Mouse (Mus musculus): ENCODE results near the gene Nup107.

The Nup107 gene

GRCm38 (mm10) chr10:117801886-117802285 is 9.4 kb upstream of the Nup107 start:
- DNase-seq (ENCODE audit: low spot score): no peak

GRCm38 (mm10) chr10:117799806-117800205 is 7.3 kb upstream of the Nup107 start:
- no peak for DNase-seq (ENCODE audit: low spot score)

GRCm38 (mm10) chr10:117798436-117799035 is 6.0 kb upstream of the Nup107 start:
- DNase-seq (ENCODE audit: low spot score): no peak

GRCm38 (mm10) chr10:117797684-117798083 is 5.2 kb upstream of the Nup107 start:
- DNase-seq (ENCODE audit: low spot score): no peak

- no peak for DNase-seq (ENCODE audit: low spot score)
Measured at GRCm38 (mm10) chr10:117797106-117797505, 4.6 kb upstream of the Nup107 start.

- no peak for DNase-seq (ENCODE audit: low spot score)
Measured at GRCm38 (mm10) chr10:117796181-117796580, 3.7 kb upstream of the Nup107 start.

GRCm38 (mm10) chr10:117795206-117795605 is 2.7 kb upstream of the Nup107 start:
- DNase-seq (ENCODE audit: low spot score): no peak

GRCm38 (mm10) chr10:117793436-117794030 is 1.0 kb upstream of the Nup107 start:
- DNase-seq (ENCODE audit: low spot score): no peak

GRCm38 (mm10) chr10:117791171-117791470 is 1.4 kb downstream of the Nup107 start:
- no peak for DNase-seq (ENCODE audit: low spot score)

GRCm38 (mm10) chr10:117790421-117791170 is 1.9 kb downstream of the Nup107 start:
- no peak for DNase-seq (ENCODE audit: low spot score)

GRCm38 (mm10) chr10:117790011-117790410 is 2.5 kb downstream of the Nup107 start:
- DNase-seq (ENCODE audit: low spot score): no peak

- DNase-seq (ENCODE audit: low spot score): no peak
Measured at GRCm38 (mm10) chr10:117784646-117785045, 7.9 kb downstream of the Nup107 start.

GRCm38 (mm10) chr10:117783786-117784420 is 8.6 kb downstream of the Nup107 start:
- no peak for DNase-seq (ENCODE audit: low spot score)

- DNase-seq (ENCODE audit: low spot score): no peak
Measured at GRCm38 (mm10) chr10:117782491-117783260, 9.8 kb downstream of the Nup107 start.

GRCm38 (mm10) chr10:117782056-117782455 is 10.4 kb downstream of the Nup107 start:
- no peak for DNase-seq (ENCODE audit: low spot score)

GRCm38 (mm10) chr10:117781021-117781725 is 11.3 kb downstream of the Nup107 start:
- no peak for DNase-seq (ENCODE audit: low spot score)

GRCm38 (mm10) chr10:117780306-117780911 is 12.1 kb downstream of the Nup107 start:
- no peak for DNase-seq (ENCODE audit: low spot score)

- no peak for DNase-seq (ENCODE audit: low spot score)
Measured at GRCm38 (mm10) chr10:117779581-117780305, 12.8 kb downstream of the Nup107 start.

- DNase-seq (ENCODE audit: low spot score): no peak
Measured at GRCm38 (mm10) chr10:117778951-117779350, 13.6 kb downstream of the Nup107 start.

- DNase-seq (ENCODE audit: low spot score): no peak
Measured at GRCm38 (mm10) chr10:117778328-117778910, 14.1 kb downstream of the Nup107 start.
